Mouse (Mus musculus): ENCODE measurements at regions not wholly inside any gene's neighbourhood (a gene's known extent, or its start where the extent isn't known, plus 50 kb on each side); places are given as distances from the start of the nearest gene placed in this dataset.

DNA sequence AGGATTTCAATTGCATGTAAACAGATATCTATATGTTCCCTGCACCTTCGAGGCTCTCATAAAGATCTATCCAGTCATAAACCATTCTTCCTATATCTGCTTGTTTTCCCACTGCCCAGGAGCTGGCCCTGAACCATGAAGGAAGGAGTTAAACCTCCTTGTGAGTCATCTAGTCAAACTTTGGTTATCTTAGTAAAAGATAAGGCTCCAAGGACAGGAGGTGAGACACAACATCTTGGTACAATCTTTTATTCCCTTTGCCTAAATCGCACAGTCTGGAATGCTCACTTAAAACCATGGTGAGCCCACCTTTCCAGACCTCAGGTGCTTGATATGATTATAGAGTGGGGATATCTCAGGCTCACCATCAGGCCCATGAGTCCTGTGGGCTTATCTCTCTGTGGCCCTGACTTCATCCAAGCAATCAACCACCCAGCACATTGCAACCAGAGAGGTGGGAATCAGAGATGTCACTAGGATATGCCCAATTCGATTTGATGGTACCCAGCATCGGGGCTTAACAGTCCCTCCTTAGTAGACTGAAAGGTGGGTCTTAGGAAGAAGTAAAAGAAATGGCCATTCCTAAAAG is 65.2 kb upstream of the Rreb1 start:
- no peak for TF ChIP-seq CTCF (IDR thresholded peaks at IDR 0.05; ENCODE audit: low read depth)
- TF ChIP-seq EP300 (IDR thresholded peaks at IDR 0.05; ENCODE audit: low read depth): no peak
